Mouse (Mus musculus): ENCODE measurements around the gene Mtfr2.

DNA sequence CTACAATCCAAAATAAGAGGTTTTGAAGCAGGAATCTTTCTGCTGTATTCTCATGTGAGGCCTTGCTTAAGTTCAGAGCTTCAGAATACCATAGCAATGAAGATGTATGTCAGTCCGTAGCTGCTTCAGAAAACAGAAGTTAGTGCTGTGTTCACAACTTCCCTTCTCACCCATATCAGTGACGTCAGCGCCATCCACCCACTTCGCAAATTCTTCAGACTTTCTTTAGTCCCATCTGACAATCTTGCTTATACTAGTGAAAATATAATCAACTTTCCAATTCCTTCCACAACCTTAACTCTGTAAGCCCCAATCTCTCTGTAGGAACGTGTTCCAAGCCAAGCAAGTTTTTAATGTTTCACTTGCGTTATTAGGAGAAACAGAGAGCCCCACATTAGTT, 50.7 kb downstream of the Mtfr2 start:
- TF ChIP-seq MAFK (IDR thresholded peaks at IDR 0.05; ENCODE audit: insufficient read depth, low read depth, low read length) (no peak), CHD2 (IDR thresholded peaks at IDR 0.05; ENCODE audit: low read depth, low read length) (no peak), ZNF384 (IDR thresholded peaks at IDR 0.05; ENCODE audit: low read depth, low read length) (no peak)

All from ES-E14 (cell line).